Mouse (Mus musculus) spleen, adult 2 months (tissue): ENCODE measurements around the gene Fnip1.

Source experiments
- CTCF ChIP-seq: fragments of 200-500 bp; IDR thresholded peaks from 2 replicates; pipeline ENCODE4 v1.5.1; 2011; ENCODE audit warnings: mild to moderate bottlenecking, inconsistent platforms; ENCODE audit not compliant: insufficient read depth, insufficient read length, insufficient replicate concordance; ENCODE audit errors: extremely low read depth
- POLR2A ChIP-seq: fragments of 200-500 bp; IDR thresholded peaks from 2 replicates; pipeline ENCODE4 v1.6.1; 2011; ENCODE audit warnings: low read depth, low read length, inconsistent platforms

DNA sequence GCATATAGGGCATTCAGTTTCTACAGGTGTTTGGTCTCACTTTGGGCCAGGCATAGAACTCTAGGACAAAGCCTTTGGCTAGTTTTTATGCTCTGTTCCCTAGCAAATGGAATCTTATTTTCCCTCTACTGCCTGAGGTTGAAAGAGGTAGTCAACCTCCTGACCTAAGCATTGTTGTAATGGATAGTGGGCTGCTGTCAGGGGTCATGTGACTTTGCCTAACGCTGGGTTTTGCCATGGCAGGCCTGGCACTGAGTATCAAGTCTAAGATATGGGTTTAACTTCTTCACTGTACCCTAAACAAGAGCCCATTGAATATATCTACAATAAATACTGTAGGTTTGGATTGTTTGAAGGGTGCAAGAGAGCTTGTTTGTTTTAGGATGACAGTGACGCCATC is 101.0 kb downstream of the Fnip1 start:
- TF ChIP-seq POLR2A (no peak), CTCF (no peak)
